Mouse (Mus musculus) heart, adult 10 weeks (tissue): ENCODE results near the gene Rragc. TPM values are rescaled to one million over a fixed set of nuclear protein-coding genes. Genes with fewer than 3 reads are reported as not detected.

ENCODE experiments used
- polyA plus RNA-seq: library from polyadenylated mRNA; stranded (reverse); fragments of 350-450 nt; fragmentation: Illumina TruSeq; extraction: RNeasy Lipid Tissue Mini Kit (QIAGEN cat#74804); gene quantifications from one replicate; pipeline ENCODE4 v1.2.3, GENCODE M21; 2014; ENCODE audit warnings: low read depth, low replicate concordance

The Rragc gene
- 43.5 TPM for polyA plus RNA-seq

DNA sequence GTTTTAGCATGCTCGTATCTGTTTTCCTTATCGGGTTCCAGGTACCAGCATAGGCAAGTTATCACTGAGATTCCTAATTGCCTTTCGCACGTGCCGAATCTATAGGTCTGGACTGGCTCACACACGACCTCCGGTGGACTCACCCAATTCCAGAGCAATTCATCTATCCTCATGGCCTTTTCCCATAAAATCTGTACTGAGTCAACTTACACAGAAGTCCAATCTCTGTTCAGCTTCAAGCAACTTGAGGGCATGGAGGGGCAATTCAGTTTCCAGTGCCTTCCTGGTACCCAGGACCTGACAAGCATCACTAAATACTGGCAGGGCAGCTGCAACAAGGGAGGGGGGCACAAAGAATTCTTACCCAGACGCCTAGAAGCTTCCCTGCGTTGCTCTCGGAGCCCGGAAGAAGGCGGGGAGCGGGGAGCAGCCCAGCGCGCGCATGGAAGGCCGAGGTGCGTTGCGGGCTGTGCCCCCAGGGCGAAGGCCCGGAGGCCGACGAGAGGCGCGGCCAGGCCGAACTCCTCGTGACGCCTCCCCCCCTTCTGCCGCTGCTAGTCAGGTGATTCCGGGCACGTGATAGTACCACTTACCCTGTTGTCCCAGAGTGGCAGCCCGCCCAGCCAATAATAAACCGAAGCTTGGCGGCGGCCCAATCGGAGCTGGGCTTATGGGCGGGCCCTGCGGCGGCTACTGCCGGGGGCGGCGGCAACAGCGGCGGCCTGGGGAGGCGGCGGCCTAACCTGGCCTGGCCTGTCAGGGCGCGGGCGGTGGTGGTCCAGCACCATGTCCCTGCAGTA is at the start of gene Rragc:
TSS of gene Rragc (plus strand) at position 699 of the 800 bp plus-strand sequence.

GRCm38 (mm10) chr4:123904333-123905125 is 12.7 kb upstream of the Rragc start, which contains the start of gene Mycbp:
TSS of gene Mycbp (plus strand) at chr4:123904832.

DNA sequence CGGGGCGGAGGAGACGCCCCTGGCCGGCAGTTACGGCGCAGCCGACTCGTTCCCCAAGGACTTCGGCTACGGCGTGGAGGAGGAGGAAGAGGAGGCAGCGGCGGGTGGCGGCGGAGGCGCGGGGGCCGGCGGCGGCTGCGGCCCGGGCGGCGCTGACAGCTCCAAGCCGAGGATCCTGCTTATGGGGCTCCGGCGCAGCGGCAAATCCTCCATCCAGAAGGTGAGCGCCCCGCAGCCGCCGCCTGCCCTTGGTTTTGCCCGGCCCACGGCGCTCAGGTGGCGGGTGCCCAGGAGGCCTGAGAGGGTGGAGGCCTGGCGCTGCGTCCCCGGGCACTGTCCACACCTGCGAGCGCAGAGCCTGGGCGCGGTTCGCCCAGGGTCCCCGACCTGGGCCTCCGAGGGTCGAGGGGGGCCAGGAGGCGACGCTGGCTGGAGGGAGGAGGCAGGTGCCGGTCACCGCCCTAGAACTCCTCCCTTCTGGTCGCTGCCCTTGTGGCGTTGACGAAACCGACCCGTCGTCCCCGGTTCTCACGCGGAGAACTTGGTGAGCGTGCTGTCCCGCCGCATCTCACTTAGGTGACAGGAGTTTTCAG is 398 bp downstream of the Rragc start, which contains the start of gene 4930535I16Rik:
TSS of gene 4930535I16Rik (minus strand) at position 475 of the 593 bp plus-strand sequence.

Other genes starting within 250 kb of the Rragc start
- gene Macf1, start 233.1 kb upstream of the Rragc start, polyA plus RNA-seq: 174 TPM
- gene Ndufs5, start 199.2 kb upstream of the Rragc start, polyA plus RNA-seq: 764 TPM
- 25.6 TPM for gene Akirin1, start 167.1 kb upstream of the Rragc start, polyA plus RNA-seq
- gene Rhbdl2, start 129.6 kb upstream of the Rragc start, polyA plus RNA-seq: not detected
- not detected for gene 4933427I04Rik, start 57.8 kb upstream of the Rragc start, polyA plus RNA-seq
- 15.9 TPM for gene Mycbp, start 12.6 kb upstream of the Rragc start, polyA plus RNA-seq
- not detected for gene 4930535I16Rik, start 576 bp downstream of the Rragc start, polyA plus RNA-seq